Mouse (Mus musculus): ENCODE measurements around the gene Paqr8.

GRCm38 (mm10) chr1:20940151-20940550 lies 49.7 kb downstream of the Paqr8 start:
- TF ChIP-seq POLR2A (IDR thresholded peaks at IDR 0.05; ENCODE audit: low read depth, low read length) = no peak
- peak; percentile 17; the same call in 1 of the 2 replicates for TF ChIP-seq CTCF (conservative IDR thresholded peaks at IDR 0.05; ENCODE audit: insufficient read depth, insufficient read length, low read depth, low read length)

Measured in kidney, adult 2 months (tissue).